Mouse (Mus musculus): ENCODE measurements around the gene Kmt2d. TPM values are rescaled to one million over a fixed set of nuclear protein-coding genes. Genes with fewer than 3 reads are reported as not detected.
A peak's percentile ranks its signal among the peaks of the same experiment; 100 is the strongest.

Gene Kmt2d
- total RNA-seq, 2 experiments from 2014 or later: 100 to 101 TPM

DNA sequence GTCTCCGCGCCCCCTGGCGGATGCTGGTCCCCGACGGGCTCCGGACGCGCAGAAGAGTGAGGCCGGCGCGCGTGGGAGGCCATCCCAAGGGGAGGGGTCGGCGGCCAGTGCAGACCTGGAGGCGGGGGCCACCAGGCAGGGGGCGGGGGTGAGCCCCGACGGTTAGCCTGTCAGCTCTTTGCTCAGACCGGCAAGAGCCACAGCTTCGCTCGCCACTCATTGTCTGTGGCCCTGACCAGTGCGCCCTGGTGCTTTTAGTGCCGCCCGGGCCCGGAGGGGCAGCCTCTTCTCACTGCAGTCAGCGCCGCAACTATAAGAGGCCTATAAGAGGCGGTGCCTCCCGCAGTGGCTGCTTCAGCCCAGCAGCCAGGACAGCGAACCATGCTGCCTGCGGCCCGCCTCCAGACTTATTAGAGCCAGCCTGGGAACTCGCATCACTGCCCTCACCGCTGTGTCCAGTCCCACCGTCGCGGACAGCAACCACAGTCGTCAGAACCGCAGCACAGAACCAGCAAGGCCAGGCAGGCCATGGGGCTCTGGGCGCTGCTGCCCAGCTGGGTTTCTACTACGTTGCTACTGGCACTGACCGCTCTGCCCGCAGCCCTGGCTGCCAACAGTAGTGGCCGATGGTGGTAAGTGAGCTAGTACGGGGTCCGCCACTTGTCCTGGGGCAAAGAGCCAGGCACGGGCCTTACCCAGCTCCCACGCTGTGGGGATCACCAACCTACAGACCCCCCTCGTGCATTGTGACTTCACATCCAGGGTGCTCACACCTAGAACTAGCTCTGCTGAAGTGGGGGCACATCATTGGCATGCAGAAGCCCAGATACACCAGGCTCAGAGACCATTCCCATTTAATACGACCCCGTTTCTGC is 81.1 kb downstream of the Kmt2d start, which contains the start of gene Wnt1:
Gene Wnt1, plus strand, starts transcription at position 197 of the 875 bp plus-strand sequence.
- Histone ChIP-seq H3K4me3 (no peak within 1 kb of the TSS), H3K27ac (no peak within 1 kb of the TSS)
- intact Hi-C loops (cut with DNase I): no loop called here
- DNase-seq (ENCODE audit: extremely low spot score in 1 of 2, low spot score in 2 of 2): no peak
- TF ChIP-seq CTCF (IDR thresholded peaks at IDR 0.05): peak; percentile 56

DNA sequence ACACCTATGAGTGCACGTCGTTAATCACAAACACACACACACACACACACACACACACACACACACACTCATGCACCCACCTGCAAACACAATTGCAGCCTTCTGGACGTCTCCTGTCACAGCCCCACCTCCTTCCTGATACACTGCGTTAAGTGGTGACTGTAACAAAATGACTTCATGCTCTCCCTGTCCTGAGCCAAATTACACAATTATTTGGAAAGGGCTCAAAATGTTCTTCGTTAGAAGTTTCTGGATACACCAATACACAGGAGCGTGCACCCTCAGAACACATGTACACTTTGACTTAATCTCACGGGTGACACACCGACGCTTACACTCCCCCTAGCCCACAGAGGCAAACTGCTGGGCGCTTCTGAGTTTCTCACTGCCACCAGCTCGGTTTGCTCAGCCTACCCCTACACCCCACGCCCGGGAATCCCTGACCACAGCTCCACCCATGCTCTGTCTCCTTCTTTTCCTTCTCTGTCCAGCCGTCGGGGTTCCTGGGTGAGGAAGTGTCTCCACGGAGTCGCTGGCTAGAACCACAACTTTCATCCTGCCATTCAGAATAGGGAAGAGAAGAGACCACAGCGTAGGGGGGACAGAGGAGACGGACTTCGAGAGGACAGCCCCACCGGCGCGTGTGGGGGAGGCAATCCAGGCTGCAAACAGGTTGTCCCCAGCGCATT is 81.9 kb downstream of the Kmt2d start:
- no peak for DNase-seq (ENCODE audit: extremely low spot score in 1 of 2, low spot score in 2 of 2)
- H3K4me3 ChIP-seq: no peak overlapping the region
- intact Hi-C loops (cut with DNase I): no loop called here
- TF ChIP-seq CTCF (IDR thresholded peaks at IDR 0.05): no peak
- H3K27ac ChIP-seq: no peak overlapping the region

DNA sequence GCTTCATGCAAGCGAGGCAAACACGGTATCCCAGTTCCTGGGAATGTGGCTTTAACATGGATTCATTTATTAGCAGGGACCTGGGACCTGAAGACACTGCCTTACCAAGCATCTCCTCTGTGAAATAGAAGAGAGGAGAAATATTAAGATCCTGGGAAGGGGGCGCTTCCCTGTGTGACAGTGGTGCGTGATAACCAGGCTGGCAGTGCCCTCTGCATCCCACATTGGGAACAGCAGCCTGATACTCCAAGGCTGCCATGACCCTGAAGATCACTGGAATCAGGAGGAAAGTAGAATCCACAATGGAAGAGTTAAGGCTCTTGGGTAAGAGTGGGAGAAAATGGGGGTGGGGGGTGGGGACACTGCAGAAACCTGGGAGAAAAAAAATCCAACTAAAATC is 83.1 kb downstream of the Kmt2d start:
- DNase-seq (ENCODE audit: extremely low spot score in 1 of 2, low spot score in 2 of 2): no peak
- Histone ChIP-seq H3K4me3 (no peak overlapping the region), H3K27ac (no peak overlapping the region)
- intact Hi-C loops (cut with DNase I): no loop called here
- TF ChIP-seq CTCF (IDR thresholded peaks at IDR 0.05): peak; percentile 50

DNA sequence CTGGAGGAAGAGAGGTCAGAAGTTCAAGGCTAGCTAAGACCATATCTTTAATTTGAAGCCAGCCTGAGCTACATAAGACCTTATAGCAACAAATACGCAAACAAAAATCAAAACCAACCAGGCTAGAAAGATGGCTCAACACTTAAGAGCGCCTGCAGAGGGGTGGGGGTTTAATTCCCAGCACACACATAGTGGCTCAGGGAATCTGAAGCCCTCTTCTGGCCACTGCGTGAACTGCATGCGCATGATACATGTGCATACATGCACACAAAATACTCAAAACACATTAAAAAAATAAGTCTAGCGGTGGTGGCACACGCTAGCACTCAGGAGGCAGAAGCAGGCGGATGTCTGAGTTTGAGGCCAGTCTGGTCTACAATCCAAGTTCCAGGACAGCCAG is 85.3 kb downstream of the Kmt2d start:
- TF ChIP-seq CTCF (IDR thresholded peaks at IDR 0.05): peak; percentile 55
- no peak for DNase-seq (ENCODE audit: extremely low spot score in 1 of 2, low spot score in 2 of 2)
- H3K27ac ChIP-seq: no peak overlapping the region
- H3K4me3 ChIP-seq: no peak overlapping the region
- intact Hi-C loops (cut with DNase I): no loop called here

Other genes starting within 250 kb of the Kmt2d start
- 100 to 1,000 TPM; 271 to 291 TPM for gene Cacnb3, start 240.4 kb downstream of the Kmt2d start, total RNA-seq (2021)
- 10 to 100 TPM; 84.4 to 90.2 TPM for gene Ddx23, start 208.3 kb downstream of the Kmt2d start, total RNA-seq (2021)
- gene Rnd1, start 193.7 kb downstream of the Kmt2d start, total RNA-seq (2021): 10 to 100 TPM; 27.4 to 27.7 TPM
- gene Ccdc65, start 163.0 kb downstream of the Kmt2d start, total RNA-seq (2021): 10 to 100 TPM; 11.2 TPM
- gene Fkbp11, start 143.0 kb downstream of the Kmt2d start, total RNA-seq (2021): 1 to 10 TPM; 1.9 TPM
- gene Arf3, start 108.0 kb downstream of the Kmt2d start, total RNA-seq (2021): 100 to 1,000 TPM; 749 to 756 TPM
- gene Wnt10b, start 93.1 kb downstream of the Kmt2d start, total RNA-seq (2021): under 1 TPM; 0.51 to 0.66 TPM
- gene Wnt1, start 81.3 kb downstream of the Kmt2d start, total RNA-seq (2021): under 1 TPM in 1 of 2 experiments, not detected in 1; 0.14 TPM
- gene Ddn, start 61.7 kb downstream of the Kmt2d start, total RNA-seq (2021): 100 to 1,000 TPM; 739 to 834 TPM
- 10 to 100 TPM; 46.1 to 52.3 TPM for gene Prkag1, start 39.7 kb downstream of the Kmt2d start, total RNA-seq (2021)
- gene Rhebl1, start 23.3 kb upstream of the Kmt2d start, total RNA-seq (2021): 10 to 100 TPM; 11.8 to 12.1 TPM
- gene Dhh, start 27.3 kb upstream of the Kmt2d start, total RNA-seq (2021): under 1 TPM in 1 of 2 experiments, not detected in 1; 0.28 TPM
- 10 to 100 TPM; 17.8 to 19.1 TPM for gene Lmbr1l, start 47.0 kb upstream of the Kmt2d start, total RNA-seq (2021)
- gene Tuba1b, start 63.4 kb upstream of the Kmt2d start, total RNA-seq (2021): 100 to 1,000 TPM; 509 to 550 TPM
- gene Gm49450, start 82.3 kb upstream of the Kmt2d start, total RNA-seq (2021): not detected
- 100 to 1,000 TPM; 817 to 827 TPM for gene Tuba1a, start 82.5 kb upstream of the Kmt2d start, total RNA-seq (2021)
- 10 to 100 TPM; 56.1 to 61.4 TPM for gene Tuba1c, start 158.7 kb upstream of the Kmt2d start, total RNA-seq (2021)
- under 1 TPM; 0.91 to 0.97 TPM for gene Prph, start 184.0 kb upstream of the Kmt2d start, total RNA-seq (2021)
- gene Troap, start 203.4 kb upstream of the Kmt2d start, total RNA-seq (2021): under 1 TPM in 1 of 2 experiments, not detected in 1; 0.72 TPM
- gene C1ql4, start 216.6 kb upstream of the Kmt2d start, total RNA-seq (2021): not detected
- under 1 TPM in 1 of 2 experiments, not detected in 1; 0.21 TPM for gene Dnajc22, start 222.0 kb upstream of the Kmt2d start, total RNA-seq (2021)